Mouse (Mus musculus) lung, postnatal 0 days (tissue): ENCODE results near the gene Neurl4.

Experiments used
- CTCF ChIP-seq: IDR thresholded peaks from 2 replicates; pipeline ENCODE4 v1.5.1; 2016; ENCODE audit warnings: antibody characterized with exemption, mild to moderate bottlenecking
- EP300 ChIP-seq: IDR thresholded peaks from 2 replicates; pipeline ENCODE4 v1.6.1; 2016; ENCODE audit warnings: antibody characterized with exemption, mild to moderate bottlenecking, control low read depth

DNA sequence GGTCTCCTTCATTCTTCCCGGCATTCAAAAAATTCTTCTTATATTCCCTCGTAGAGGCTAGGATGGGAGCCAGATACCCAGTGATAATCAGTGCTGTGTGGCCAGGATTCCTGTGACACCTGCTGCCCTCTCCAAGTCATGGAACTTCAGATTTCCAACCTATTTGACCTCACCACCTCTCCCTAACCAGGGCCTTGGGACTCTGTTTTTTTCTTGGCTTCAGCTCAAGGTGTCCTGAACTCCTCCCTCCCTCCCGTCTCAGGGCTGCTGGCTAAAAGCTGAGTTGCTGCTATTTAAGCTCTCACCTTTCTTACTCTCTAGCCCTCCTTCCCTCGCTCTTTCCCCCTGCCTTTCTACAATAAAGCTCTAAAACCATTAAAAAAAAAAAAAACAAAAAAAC, 1.0 kb upstream of the Neurl4 start:
- TF ChIP-seq EP300 (no peak), CTCF (no peak)
